Comparison of ENCODE assay signal across 10 mouse cellular contexts in the genomic region with DNA sequence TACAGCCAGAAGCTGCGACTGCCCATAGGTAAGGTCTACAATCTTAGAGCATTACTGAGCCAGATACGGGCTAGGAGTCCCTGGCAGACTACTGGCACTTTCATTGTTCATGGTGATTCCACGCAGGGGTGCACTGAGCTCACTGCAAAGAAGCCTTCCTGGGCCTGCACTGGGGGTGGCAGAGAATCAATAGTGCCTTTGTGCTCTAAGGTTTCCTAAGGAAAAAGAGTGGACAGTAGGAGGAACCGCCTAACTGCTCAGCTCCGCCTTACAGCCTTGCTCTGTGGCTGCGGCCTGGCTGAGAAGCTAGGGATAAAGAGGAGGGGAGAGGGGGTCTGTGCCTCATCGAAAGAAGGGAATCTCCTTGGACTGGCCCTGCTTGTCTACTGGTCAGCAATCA. TPM values are rescaled to one million over a fixed set of nuclear protein-coding genes. Genes with fewer than 3 reads are reported as not detected.
DNase-seq lines count a peak whose midpoint lies in the region; ATAC-seq and TF ChIP-seq lines count a peak whose summit lies in the region.
"Had no signal": no experiment of that assay in that cellular context is flagged by ENCODE, and none has a peak within 500 bp of the region (broad histone marks: within the 10 kb centered on the region; RNA-seq: fewer than 3 reads in every experiment).

C2cd4d (plus strand) TSS at position 301 of the 400 bp plus-strand sequence.

- no peak for ATAC-seq in heart, embryonic 11.5 days (replicated peaks; ENCODE audit: insufficient number of reproducible peaks, low FRiP score, low TSS enrichment)
- ATAC-seq in hindbrain, embryonic 12.5 days (ENCODE audit: low FRiP score), result no peak

- no peaks in the 10 kb centered on the region for H3K9me3 ChIP-seq in heart, embryonic 11.5 days (replicated peaks; ENCODE audit: control insufficient read depth, low read length)
- H3K9me3 ChIP-seq in ES-E14 (ENCODE audit: control insufficient read depth, insufficient read depth, low read depth, low read length), result no peaks in the 10 kb centered on the region
- no peaks in the 10 kb centered on the region for H3K9me3 ChIP-seq in hindbrain, embryonic 12.5 days (replicated peaks)
- peaks cover 4% of the 10 kb centered on the region; the same call in 1 of the 2 replicates for H3K9me3 ChIP-seq in midbrain, embryonic 10.5 days (replicated peaks)

- in situ Hi-C loops in ES-E14 (cut with MboI; ENCODE audit: low sequenced_read_pairs in 2 of 2, unreplicated experiment in 2 of 2), result no loop called here

- intact Hi-C loops in heart, postnatal 14 days (cut with DNase I), result no loop called here
- intact Hi-C loops in left cerebral cortex, postnatal 36 days (cut with DNase I), result loop anchor here (10.0 kb wide), 1 partner anchor 243 kb away; no protein-coding TSS in a partner anchor

- H3K4me2 ChIP-seq in heart, embryonic 11.5 days, result peak within 1 kb of the TSS; percentile 95
- peak within 1 kb of the TSS; percentile 94 for H3K4me2 ChIP-seq in hindbrain, embryonic 12.5 days (replicated peaks)

- peaks cover 43% of the 10 kb centered on the region for H3K27me3 ChIP-seq in heart, embryonic 11.5 days (ENCODE audit: control insufficient read depth, insufficient read depth, low read length)
- H3K27me3 ChIP-seq in hindbrain, embryonic 12.5 days, result peaks cover 49% of the 10 kb centered on the region
- peaks cover 56% of the 10 kb centered on the region for H3K27me3 ChIP-seq in midbrain, embryonic 10.5 days (ENCODE audit: low read depth, poor library complexity, severe bottlenecking)

- no peak within 1 kb of the TSS for H3K27ac ChIP-seq in heart, embryonic 11.5 days (ENCODE audit: low read depth, low read length)
- H3K27ac ChIP-seq in ES-E14 (ENCODE audit: insufficient read depth, low read depth, low read length, poor library complexity, severe bottlenecking), result no peak within 1 kb of the TSS
- H3K27ac ChIP-seq in hindbrain, embryonic 12.5 days, result peak within 1 kb of the TSS; percentile 44; the same call in 1 of the 2 replicates
- peak within 1 kb of the TSS; percentile 86 for H3K27ac ChIP-seq in midbrain, embryonic 10.5 days (replicated peaks)

- peak within 1 kb of the TSS; percentile 70; the same call in 1 of the 2 replicates for H3K9ac ChIP-seq in heart, embryonic 11.5 days (ENCODE audit: low read depth, low read length)
- no peak within 1 kb of the TSS for H3K9ac ChIP-seq in ES-E14 (ENCODE audit: insufficient read depth, low read depth, low read length, poor library complexity, severe bottlenecking)
- peak within 1 kb of the TSS; percentile 84 for H3K9ac ChIP-seq in hindbrain, embryonic 12.5 days

- no peaks in the 10 kb centered on the region for H3K4me1 ChIP-seq in heart, embryonic 11.5 days (ENCODE audit: control insufficient read depth, insufficient read depth, low read length)
- no peaks in the 10 kb centered on the region for H3K4me1 ChIP-seq in ES-E14 (ENCODE audit: control insufficient read depth in 2 of 2, insufficient read depth in 2 of 2, low read length in 2 of 2, poor library complexity in 1 of 2)
- H3K4me1 ChIP-seq in hindbrain, embryonic 12.5 days, result peaks cover 18% of the 10 kb centered on the region
- peaks cover 23% of the 10 kb centered on the region for H3K4me1 ChIP-seq in midbrain, embryonic 10.5 days

- WGBS in heart, embryonic 11.5 days (ENCODE audit: insufficient replicate concordance), result 36% methylated on average over 7 of the region's 7 CpGs
- 31% methylated on average over 7 of the region's 7 CpGs for WGBS in hindbrain, embryonic 12.5 days
- WGBS in midbrain, embryonic 10.5 days, result 26% methylated on average over 7 of the region's 7 CpGs

- DNase-seq in heart, postnatal 14 days, result no peak
- DNase-seq in ES-E14 (ENCODE audit: low read depth, low spot score), result no peak
- no peak for DNase-seq in midbrain, embryonic 10.5 days (ENCODE audit: low spot score)
- no peak for DNase-seq in left cerebral cortex, postnatal 36 days (ENCODE audit: low spot score in 2 of 2)
- DNase-seq in natural killer cell, adult 2 months (ENCODE audit: low spot score in 2 of 2), result no peak
- DNase-seq in lung, postnatal 10 days, result no peak
- DNase-seq: adrenal gland, postnatal 10 days had no signal

- no peaks in the 10 kb centered on the region for H3K36me3 ChIP-seq in heart, embryonic 11.5 days (ENCODE audit: control insufficient read depth, insufficient read depth, low read length)
- no peaks in the 10 kb centered on the region for H3K36me3 ChIP-seq in ES-E14 (ENCODE audit: control insufficient read depth, insufficient read depth, low read length, poor library complexity, severe bottlenecking)
- H3K36me3 ChIP-seq in hindbrain, embryonic 12.5 days, result no peaks in the 10 kb centered on the region
- H3K36me3 ChIP-seq in midbrain, embryonic 10.5 days, result no peaks in the 10 kb centered on the region

- H3K4me3 ChIP-seq in heart, embryonic 11.5 days (ENCODE audit: low read depth, low read length), result peak within 1 kb of the TSS; percentile 55
- peak within 1 kb of the TSS; percentile 59 to 66 for H3K4me3 ChIP-seq in ES-E14 (ENCODE audit: insufficient read depth in 1 of 2, low read depth in 1 of 2, low read length in 2 of 2, poor library complexity in 1 of 2, severe bottlenecking in 1 of 2)
- H3K4me3 ChIP-seq in hindbrain, embryonic 12.5 days, result peak within 1 kb of the TSS; percentile 57
- peak within 1 kb of the TSS; percentile 69 for H3K4me3 ChIP-seq in midbrain, embryonic 10.5 days

TF ChIP-seq in ES-E14, 5 proteins besides CTCF, POLR2A, EP300 and RAD21:
- TF ChIP-seq CHD2 (IDR thresholded peaks at IDR 0.05; ENCODE audit: low read depth, low read length), result no peak

RNA-seq across cellular contexts. Expression of gene C2cd4d, which starts in this region (rescaled TPM):
- polyA plus RNA-seq in heart, embryonic 11.5 days (2014; fragmentation: Nextera tagmentation; extraction: Ambion mirVana), result 0.59 and 0.89 TPM in 2 replicates
- total RNA-seq in heart, postnatal 14 days (2021), result under 1 TPM in 1 of 2 experiments, not detected in 1; 0.29 TPM
- total RNA-seq in ES-E14 (2012; rRNA removed), result not detected in 2 replicates
- 2.4 and 2.5 TPM in 2 replicates for polyA plus RNA-seq in hindbrain, embryonic 12.5 days (2016; fragmentation: Nextera tagmentation; extraction: Ambion mirVana)
- 0.23 and 0.68 TPM in 2 replicates for polyA plus RNA-seq in midbrain, embryonic 10.5 days (2016; fragmentation: Nextera tagmentation; extraction: Ambion mirVana)
- total RNA-seq in left cerebral cortex, postnatal 36 days (2021), result under 1 TPM; 0.32 to 0.82 TPM
- total RNA-seq: megakaryocyte, adult 5-6 weeks had no signal

Comparison
In these comparisons a context has a peak if more than half of its experiments do, and no peak if none do; other contexts are left out.
1. H3K27ac ChIP-seq: peak in hindbrain, embryonic 12.5 days (single experiment) and midbrain, embryonic 10.5 days (single experiment); none in heart, embryonic 11.5 days (single experiment) and ES-E14 (single experiment).
2. Peak in every context shown above with its lines, with median percentiles within 50 percentile points of each other: H3K4me3 ChIP-seq.